Mouse (Mus musculus) testis, adult 2 months (tissue): Measurements from ENCODE around the gene Cep295nl. TPM values are rescaled to one million over a fixed set of nuclear protein-coding genes. Genes with fewer than 3 reads are reported as not detected.
"Not testable (repeated sequence)": the region's sequence is repeated elsewhere in the genome, so short reads cannot be mapped to it uniquely, and the experiment has no call there.

Source experiments
- H3K27ac ChIP-seq: fragments of 200-500 bp; 2 replicates; pipeline ENCODE4 v1.5.1; 2012; ENCODE audit warnings: low read depth, low read length; ENCODE audit not compliant: control insufficient read depth, insufficient read depth
- H3K27me3 ChIP-seq: fragments of 200-500 bp; 2 replicates; pipeline ENCODE4 v1.6.1; 2012; ENCODE audit warnings: mild to moderate bottlenecking, low read length, moderate library complexity; ENCODE audit not compliant: control insufficient read depth, insufficient read depth
- H3K36me3 ChIP-seq: fragments of 200-500 bp; 2 replicates; pipeline ENCODE4 v1.6.1; 2012; ENCODE audit warnings: mild to moderate bottlenecking, low read length; ENCODE audit not compliant: control insufficient read depth, insufficient read depth
- H3K4me1 ChIP-seq: fragments of 200-500 bp; 2 replicates; pipeline ENCODE4 v1.6.1; 2012; ENCODE audit warnings: low read length; ENCODE audit not compliant: control insufficient read depth, insufficient read depth
- H3K4me3 ChIP-seq: fragments of 200-500 bp; 2 replicates; pipeline ENCODE4 v1.5.1; 2012; ENCODE audit warnings: low read depth, mild to moderate bottlenecking, low read length, moderate library complexity, mixed read lengths; ENCODE audit not compliant: control insufficient read depth
- CTCF ChIP-seq: fragments of 200-500 bp; IDR thresholded peaks from 2 replicates; pipeline ENCODE4 v1.5.1; 2012; ENCODE audit warnings: low read depth, mild to moderate bottlenecking, inconsistent platforms, low read length, moderate library complexity; ENCODE audit not compliant: control insufficient read depth, insufficient read depth, insufficient replicate concordance
- POLR2A ChIP-seq: fragments of 200-500 bp; IDR thresholded peaks from 2 replicates; pipeline ENCODE4 v1.6.1; 2012; ENCODE audit warnings: low read depth, mild to moderate bottlenecking, inconsistent platforms, low read length, moderate library complexity; ENCODE audit not compliant: control insufficient read depth
- polyA plus RNA-seq: library from polyadenylated mRNA; depleted of rRNA; stranded (reverse); fragments of >200 nt; gene quantifications from 2 replicates; pipeline ENCODE4 v1.2.3, GENCODE M21; 2012

Gene Cep295nl
- polyA plus RNA-seq, 1 experiment = 274 TPM

GRCm38 (mm10) chr11:118321971-118322370 lies 20.3 kb downstream of the Cep295nl start:
- Histone ChIP-seq H3K4me1 (peaks cover 23% of the 10 kb centered on the region), H3K27me3 (no peaks in the 10 kb centered on the region), H3K27ac (no peak overlapping the region), H3K4me3 (no peak overlapping the region), H3K36me3 (no peaks in the 10 kb centered on the region)
- no peak for TF ChIP-seq CTCF
- TF ChIP-seq POLR2A = no peak

- H3K27me3 ChIP-seq = no peaks in the 10 kb centered on the region
- no peak overlapping the region for H3K27ac ChIP-seq
- no peak overlapping the region for H3K4me3 ChIP-seq
- peaks cover 19% of the 10 kb centered on the region for H3K4me1 ChIP-seq
- TF ChIP-seq POLR2A = no peak
- no peak for TF ChIP-seq CTCF
- no peaks in the 10 kb centered on the region for H3K36me3 ChIP-seq
Measured at GRCm38 (mm10) chr11:118321500-118321899, 20.8 kb downstream of the Cep295nl start.

- TF ChIP-seq POLR2A (no peak), CTCF (peak; percentile 61; the same call in 1 of the 2 replicates)
- H3K27ac ChIP-seq = no peak overlapping the region
- H3K36me3 ChIP-seq = no peaks in the 10 kb centered on the region
- H3K27me3 ChIP-seq = no peaks in the 10 kb centered on the region
- no peak overlapping the region for H3K4me3 ChIP-seq
- H3K4me1 ChIP-seq = peaks cover 9% of the 10 kb centered on the region
Measured at GRCm38 (mm10) chr11:118318678-118319077, 23.6 kb downstream of the Cep295nl start.

- Histone ChIP-seq H3K27ac (no peak overlapping the region), H3K4me3 (no peak overlapping the region), H3K4me1 (peaks cover 4% of the 10 kb centered on the region), H3K36me3 (no peaks in the 10 kb centered on the region), H3K27me3 (no peaks in the 10 kb centered on the region)
- TF ChIP-seq CTCF = peak; percentile 84
- TF ChIP-seq POLR2A = no peak
Measured at GRCm38 (mm10) chr11:118317129-118317528, 25.2 kb downstream of the Cep295nl start.

GRCm38 (mm10) chr11:118316231-118316806 lies 26.0 kb downstream of the Cep295nl start:
- TF ChIP-seq CTCF (no peak), POLR2A (no peak)
- no peak overlapping the region for H3K4me3 ChIP-seq
- H3K36me3 ChIP-seq = no peaks in the 10 kb centered on the region
- H3K4me1 ChIP-seq = no peaks in the 10 kb centered on the region
- no peak overlapping the region for H3K27ac ChIP-seq
- H3K27me3 ChIP-seq = no peaks in the 10 kb centered on the region

GRCm38 (mm10) chr11:118312132-118312723 lies 30.1 kb downstream of the Cep295nl start:
- no peaks in the 10 kb centered on the region for H3K4me1 ChIP-seq
- no peak for TF ChIP-seq CTCF
- TF ChIP-seq POLR2A = no peak
- no peaks in the 10 kb centered on the region for H3K36me3 ChIP-seq
- H3K4me3 ChIP-seq = no peak overlapping the region
- H3K27ac ChIP-seq = no peak overlapping the region
- no peaks in the 10 kb centered on the region for H3K27me3 ChIP-seq

- H3K36me3 ChIP-seq, H3K4me3 ChIP-seq, H3K27me3 ChIP-seq, H3K4me1 ChIP-seq, H3K27ac ChIP-seq: not testable (repeated sequence)
Measured at GRCm38 (mm10) chr11:118307962-118308361, 34.3 kb downstream of the Cep295nl start.

GRCm38 (mm10) chr11:118303959-118304358 lies 38.3 kb downstream of the Cep295nl start:
- not testable (repeated sequence) for H3K4me1 ChIP-seq, H3K27ac ChIP-seq, H3K36me3 ChIP-seq, H3K27me3 ChIP-seq, H3K4me3 ChIP-seq
